Mouse (Mus musculus) kidney, adult 8-10 months (tissue): ENCODE measurements around the gene Rmnd5a.
"Not testable (repeated sequence)": the region's sequence is repeated elsewhere in the genome, so short reads cannot be mapped to it uniquely, and the experiment has no call there.

Source experiments
- DNase-seq, 2 experiments: peaks; one replicate each; pipeline ENCODE4 v3.0.0; 2022

The Rmnd5a gene

DNA sequence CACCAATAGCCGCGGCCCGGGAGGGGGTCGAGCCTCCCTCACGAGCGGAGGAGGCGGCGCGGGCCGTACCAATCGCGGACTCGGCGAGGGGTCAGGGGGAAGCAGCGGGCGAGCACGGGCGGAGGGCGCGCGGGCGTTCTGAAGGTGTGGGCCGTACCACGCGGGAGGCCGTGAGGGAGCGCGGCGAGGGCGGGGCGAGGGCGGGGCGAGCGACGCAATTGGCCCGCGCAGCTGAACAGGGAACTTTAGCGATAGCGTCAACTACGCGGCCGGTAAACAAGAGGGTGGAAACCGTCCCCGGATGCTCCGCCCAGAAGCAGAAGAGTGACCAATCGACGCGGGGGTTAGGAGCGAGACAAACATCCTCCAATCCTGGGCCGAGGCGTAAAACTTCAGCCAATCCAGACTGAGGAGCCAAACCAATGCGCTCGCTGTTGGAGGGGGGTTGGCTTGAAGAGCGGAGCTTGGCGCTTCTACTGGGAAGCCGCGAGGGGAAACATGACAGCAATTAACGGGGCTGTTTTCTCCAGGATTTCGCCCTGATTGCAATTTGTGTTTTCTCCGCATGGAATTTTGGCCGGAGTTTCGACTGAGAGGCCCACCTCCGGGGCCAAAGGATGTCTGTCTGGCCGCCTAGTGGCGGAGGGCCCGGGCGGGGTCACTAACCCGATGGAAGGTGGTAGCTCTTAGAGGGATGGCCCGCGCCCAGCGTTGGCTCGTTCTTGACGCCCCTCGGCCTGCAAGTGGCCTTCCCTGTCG, at the start of gene Rmnd5a:
Gene Rmnd5a, minus strand, starts transcription at position 146 of the 759 bp plus-strand sequence.
- DNase-seq: peak; percentile 99

- no peak for DNase-seq
These were observed 47.5 kb upstream of the Rmnd5a start for GRCm38 (mm10) chr6:71487966-71488365.

DNA sequence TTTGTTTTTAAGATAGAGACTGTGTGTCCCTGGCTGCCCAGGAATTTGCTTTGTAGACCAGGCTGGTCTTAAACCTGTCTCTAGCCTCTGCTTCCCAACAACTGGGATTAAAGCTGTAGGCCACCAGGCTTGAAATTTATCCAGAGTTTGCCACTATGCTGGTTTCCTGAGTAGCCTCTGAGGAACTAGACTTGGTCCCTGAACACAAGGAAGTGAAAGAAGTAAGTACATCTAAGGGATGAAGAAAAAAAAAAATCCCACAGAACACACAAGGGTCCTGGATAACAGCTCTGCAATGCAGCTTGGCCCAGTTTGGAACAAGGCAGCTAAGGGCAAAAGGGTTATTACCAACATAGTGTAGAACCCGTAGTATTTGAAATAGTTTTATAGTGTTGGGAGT, 46.4 kb upstream of the Rmnd5a start:
- no peak for DNase-seq

GRCm38 (mm10) chr6:71486226-71486625, 45.8 kb upstream of the Rmnd5a start:
- DNase-seq: no peak

- DNase-seq: no peak
These were observed 44.8 kb upstream of the Rmnd5a start for GRCm38 (mm10) chr6:71485246-71485645.

DNA sequence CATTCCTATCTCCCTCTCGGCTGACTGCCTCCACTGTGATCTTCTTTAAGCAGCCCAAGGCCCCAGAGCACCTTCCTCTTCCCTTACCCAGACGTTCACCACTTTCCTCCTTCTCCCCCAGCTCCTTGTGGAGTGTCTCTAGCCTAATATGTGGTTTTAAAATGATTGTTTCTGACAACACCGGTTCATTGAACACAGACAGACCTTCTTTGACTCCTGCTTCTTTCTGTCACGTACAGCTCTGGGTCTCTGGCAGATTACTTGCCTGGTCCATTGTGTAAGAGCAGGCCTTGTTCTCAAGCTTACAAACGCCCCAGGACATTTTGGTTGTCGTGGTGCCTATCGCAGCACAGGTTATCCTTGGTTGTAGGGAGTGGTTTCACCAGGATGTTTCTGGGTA, 40.7 kb upstream of the Rmnd5a start:
- no peak for DNase-seq

- no peak for DNase-seq
These were observed 39.7 kb upstream of the Rmnd5a start for GRCm38 (mm10) chr6:71480136-71480535.

GRCm38 (mm10) chr6:71479588-71479987, 39.2 kb upstream of the Rmnd5a start:
- not testable (repeated sequence) for DNase-seq

GRCm38 (mm10) chr6:71478816-71479568, 38.6 kb upstream of the Rmnd5a start:
- not testable (repeated sequence) for DNase-seq

DNA sequence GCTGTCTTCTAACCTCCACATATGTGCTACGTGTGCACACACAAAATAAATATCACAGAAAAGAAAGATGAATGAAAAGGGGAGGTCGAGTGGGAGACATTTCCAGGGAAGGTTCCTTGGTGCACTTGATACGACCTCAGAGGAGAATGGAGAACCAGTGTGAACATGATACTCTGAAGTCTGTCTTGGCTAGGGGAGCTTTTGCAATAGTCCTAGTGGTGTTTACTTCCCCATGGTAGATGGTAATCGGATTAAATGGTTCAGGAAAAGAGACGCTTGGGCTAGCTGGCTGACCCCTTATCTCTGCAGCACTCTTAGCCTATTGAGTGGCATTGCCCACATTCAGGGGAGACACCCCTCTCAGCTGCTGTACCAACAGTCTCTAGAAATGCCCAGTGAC, 36.3 kb upstream of the Rmnd5a start:
- no peak for DNase-seq

- peak; percentile 33 to 57 for DNase-seq
These were observed 35.2 kb upstream of the Rmnd5a start for GRCm38 (mm10) chr6:71475604-71476003.

- no peak for DNase-seq
These were observed 32.3 kb upstream of the Rmnd5a start for GRCm38 (mm10) chr6:71472786-71473185.

DNA sequence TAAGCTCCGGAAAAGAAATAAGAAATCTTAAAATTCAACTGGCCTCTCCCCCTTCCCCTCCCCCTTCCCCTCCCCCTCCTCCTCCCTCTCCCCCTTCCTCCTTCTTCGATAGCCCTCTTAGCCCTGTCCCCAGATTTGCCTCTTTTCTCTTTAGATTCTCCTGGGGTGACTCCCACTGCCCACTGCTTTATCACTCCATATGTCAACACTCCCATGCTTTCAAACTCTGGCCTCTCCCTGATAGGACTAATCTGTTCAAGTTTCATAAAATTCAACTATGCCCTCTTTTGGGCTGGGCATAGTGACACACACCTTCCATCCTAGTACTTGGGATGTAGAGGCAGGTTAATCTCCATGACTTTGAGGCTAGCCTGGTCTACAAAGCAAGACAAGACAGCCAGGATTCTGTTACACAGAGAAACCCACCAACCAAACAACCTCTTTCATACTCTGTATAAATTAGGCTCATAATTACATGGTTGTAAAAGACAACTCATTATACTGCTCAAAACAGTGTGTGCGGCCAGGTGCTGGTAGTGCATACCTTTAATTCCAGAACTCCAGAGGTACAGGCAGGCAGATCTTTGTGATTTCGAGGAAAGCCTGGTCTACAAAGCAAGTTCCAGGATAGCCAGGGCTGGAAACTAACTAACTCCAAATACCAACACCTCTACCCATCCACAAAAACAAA, 31.5 kb upstream of the Rmnd5a start:
- DNase-seq: no peak

GRCm38 (mm10) chr6:71469291-71469690, 28.9 kb upstream of the Rmnd5a start:
- peak; percentile 30 to 38 for DNase-seq

GRCm38 (mm10) chr6:71467766-71468165, 27.3 kb upstream of the Rmnd5a start:
- DNase-seq: no peak

GRCm38 (mm10) chr6:71465146-71465545, 24.7 kb upstream of the Rmnd5a start:
- no peak for DNase-seq

GRCm38 (mm10) chr6:71457956-71458608, 17.6 kb upstream of the Rmnd5a start:
- no peak for DNase-seq

- DNase-seq: not testable (repeated sequence)
These were observed 13.7 kb upstream of the Rmnd5a start for GRCm38 (mm10) chr6:71453983-71454739.

GRCm38 (mm10) chr6:71452792-71453191, 12.4 kb upstream of the Rmnd5a start:
- DNase-seq: no peak

DNA sequence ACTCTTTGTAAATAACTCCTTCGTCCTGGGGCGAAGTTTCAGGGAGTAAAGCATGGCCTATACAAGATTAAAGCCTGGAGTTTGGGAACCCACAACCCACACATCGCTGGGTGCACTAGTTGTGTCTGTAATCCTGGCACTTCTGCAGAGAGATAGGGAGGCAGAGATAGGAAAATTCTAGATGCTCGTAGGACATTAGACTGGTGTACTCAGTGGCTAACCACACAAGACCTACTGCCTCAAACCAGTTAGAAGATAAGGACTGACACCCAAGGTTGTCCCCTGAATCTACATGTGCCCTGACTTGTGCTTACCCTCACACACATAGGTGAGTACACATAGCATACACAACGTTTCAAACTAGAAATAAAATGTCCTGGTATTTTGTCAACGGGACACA, 5.1 kb upstream of the Rmnd5a start:
- no peak for DNase-seq

DNA sequence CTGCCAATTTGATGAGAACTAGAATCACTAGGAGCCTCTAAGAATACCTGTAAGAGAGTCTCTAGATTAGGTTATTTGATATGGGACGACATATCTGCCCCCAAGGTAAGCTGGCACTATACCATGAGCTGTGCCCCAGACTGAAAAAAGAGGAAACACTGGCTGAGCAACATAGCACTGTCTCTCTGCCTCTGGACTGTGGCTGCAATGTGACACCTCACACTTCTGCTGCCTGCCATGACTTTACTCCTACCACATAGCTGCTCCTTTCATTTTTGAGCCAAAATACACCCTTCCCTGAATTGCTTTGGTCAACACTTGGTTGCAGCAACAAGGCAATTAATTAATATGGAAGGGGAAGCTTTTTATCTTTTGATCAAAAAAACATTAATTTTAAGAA, 4.3 kb upstream of the Rmnd5a start:
- DNase-seq: no peak

DNA sequence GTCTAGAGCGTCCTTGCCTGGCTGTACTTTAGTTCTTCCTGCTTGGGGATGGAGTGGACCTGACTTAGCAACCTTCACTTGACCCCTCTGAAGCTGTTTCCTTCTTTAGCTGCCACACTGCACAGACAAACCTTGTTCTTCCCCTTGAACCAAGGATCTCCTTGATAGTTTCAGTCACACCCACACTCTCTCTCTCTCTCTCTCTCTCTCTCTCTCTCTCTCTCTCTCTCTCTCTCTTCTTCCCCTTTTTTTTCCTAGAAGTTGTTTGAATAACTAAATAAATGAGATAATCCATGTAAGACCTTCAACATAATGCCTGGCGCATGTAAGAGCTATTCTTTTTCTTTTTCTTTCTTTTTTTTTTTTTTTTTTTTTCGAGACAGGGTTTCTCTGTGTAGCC, 1.7 kb upstream of the Rmnd5a start:
- DNase-seq: no peak

GRCm38 (mm10) chr6:71441251-71441580, 779 bp upstream of the Rmnd5a start:
- no peak for DNase-seq
